Mouse (Mus musculus) cerebellum, adult 2 months (tissue): ENCODE measurements around the gene Rgl1.

Experiments used
- CTCF ChIP-seq: fragments of 200-500 bp; IDR thresholded peaks from 2 replicates; pipeline ENCODE4 v1.5.1; 2011; ENCODE audit warnings: low read depth, mild to moderate bottlenecking, control low read depth, low read length, moderate library complexity, borderline replicate concordance; ENCODE audit not compliant: insufficient read depth
- POLR2A ChIP-seq: fragments of 200-500 bp; IDR thresholded peaks from 2 replicates; pipeline ENCODE4 v1.6.1; 2011; ENCODE audit warnings: low read length, control low read depth, borderline replicate concordance; ENCODE audit not compliant: insufficient read depth

DNA sequence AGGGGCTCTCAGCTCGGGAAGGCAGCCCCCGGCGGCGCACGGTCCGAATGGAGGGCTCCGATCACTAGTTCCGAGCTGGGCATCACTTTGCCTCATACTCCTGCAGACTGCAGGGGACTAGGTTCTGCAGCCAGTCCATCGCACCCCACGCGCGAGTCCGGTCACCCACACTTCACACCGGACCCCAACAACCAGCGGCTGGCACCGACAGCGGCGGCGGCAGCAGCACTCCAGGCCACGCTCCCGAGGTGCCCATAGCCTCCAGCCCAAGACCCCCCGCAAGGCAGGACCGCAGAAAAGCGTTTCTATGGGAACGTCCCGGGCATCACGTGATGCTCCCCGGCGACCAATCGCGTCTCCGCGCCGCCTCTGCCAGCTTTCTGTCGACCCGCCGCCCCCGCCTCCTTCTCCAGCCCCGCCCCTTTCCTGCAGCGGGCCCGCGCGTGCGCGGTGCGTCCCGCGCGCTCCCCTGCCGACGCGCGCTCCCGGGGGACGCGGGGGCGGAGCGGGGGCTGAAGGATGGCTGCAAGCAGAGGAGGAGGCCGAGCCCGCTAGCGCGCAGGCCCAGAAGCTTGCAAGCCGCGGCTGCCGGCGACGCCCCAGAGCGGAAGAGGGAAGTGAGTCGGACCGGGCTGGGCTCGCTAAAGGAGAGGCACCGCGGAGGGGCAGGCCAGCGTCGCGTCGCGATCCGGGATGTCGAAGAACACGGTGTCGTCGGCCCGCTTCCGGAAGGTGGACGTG is at the start of gene Rgl1, which contains the start of gene Arpc5:
- no peak for TF ChIP-seq CTCF
- peak; percentile 90 for TF ChIP-seq POLR2A
